Mouse (Mus musculus): ENCODE results near the gene Sh3rf1.

- TF ChIP-seq CTCF (IDR thresholded peaks at IDR 0.05; ENCODE audit: extremely low read depth, insufficient read length, insufficient replicate concordance, low read depth, low read length) (no peak), POLR2A (IDR thresholded peaks at IDR 0.05; ENCODE audit: low read depth, low read length) (no peak)
These were observed 45.0 kb upstream of the Sh3rf1 start for GRCm38 (mm10) chr8:61178594-61179140.
